Mouse (Mus musculus) frontal cortex, adult 2 months (tissue): ENCODE measurements around the gene Amt. TPM values are rescaled to one million over a fixed set of nuclear protein-coding genes. Genes with fewer than 3 reads are reported as not detected.

Source experiments
- DNase-seq, 2 experiments: peaks; one replicate each; pipeline ENCODE4 v3.0.0; 2022; ENCODE audit warnings: low spot score in 1 of 2; ENCODE audit errors: extremely low spot score in 1 of 2
- polyA plus RNA-seq: library from polyadenylated mRNA; depleted of rRNA; stranded (reverse); fragments of >200 nt; gene quantifications from 2 replicates; pipeline ENCODE4 v1.2.3, GENCODE M21; 2012; rRNA removed

The Amt gene
- polyA plus RNA-seq, 1 experiment = 57.5 TPM

DNA sequence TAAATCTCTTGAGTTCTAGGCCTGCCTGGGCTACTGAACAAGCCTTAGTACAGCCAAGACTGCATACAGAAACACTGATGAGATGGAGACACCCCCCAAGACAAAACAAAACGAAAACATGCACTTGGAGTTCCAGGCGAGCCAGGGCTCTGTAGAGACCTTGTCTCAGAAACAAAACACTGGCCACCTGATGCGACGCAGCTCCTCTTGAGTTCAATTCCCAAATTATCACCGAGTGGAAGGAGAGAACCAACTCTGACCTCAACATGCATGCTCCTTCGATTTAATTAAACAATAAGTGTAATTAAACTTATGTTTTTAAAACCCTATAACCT, 41.9 kb downstream of the Amt start:
- DNase-seq = no peak

- peak; percentile 72 to 88 for DNase-seq
Measured at GRCm38 (mm10) chr9:108338886-108339781, 42.5 kb downstream of the Amt start, which contains the start of gene Gpx1. Gene Gpx1, plus strand, starts transcription at chr9:108338903.

- DNase-seq = no peak
Measured at GRCm38 (mm10) chr9:108339886-108340257, 43.2 kb downstream of the Amt start.

DNA sequence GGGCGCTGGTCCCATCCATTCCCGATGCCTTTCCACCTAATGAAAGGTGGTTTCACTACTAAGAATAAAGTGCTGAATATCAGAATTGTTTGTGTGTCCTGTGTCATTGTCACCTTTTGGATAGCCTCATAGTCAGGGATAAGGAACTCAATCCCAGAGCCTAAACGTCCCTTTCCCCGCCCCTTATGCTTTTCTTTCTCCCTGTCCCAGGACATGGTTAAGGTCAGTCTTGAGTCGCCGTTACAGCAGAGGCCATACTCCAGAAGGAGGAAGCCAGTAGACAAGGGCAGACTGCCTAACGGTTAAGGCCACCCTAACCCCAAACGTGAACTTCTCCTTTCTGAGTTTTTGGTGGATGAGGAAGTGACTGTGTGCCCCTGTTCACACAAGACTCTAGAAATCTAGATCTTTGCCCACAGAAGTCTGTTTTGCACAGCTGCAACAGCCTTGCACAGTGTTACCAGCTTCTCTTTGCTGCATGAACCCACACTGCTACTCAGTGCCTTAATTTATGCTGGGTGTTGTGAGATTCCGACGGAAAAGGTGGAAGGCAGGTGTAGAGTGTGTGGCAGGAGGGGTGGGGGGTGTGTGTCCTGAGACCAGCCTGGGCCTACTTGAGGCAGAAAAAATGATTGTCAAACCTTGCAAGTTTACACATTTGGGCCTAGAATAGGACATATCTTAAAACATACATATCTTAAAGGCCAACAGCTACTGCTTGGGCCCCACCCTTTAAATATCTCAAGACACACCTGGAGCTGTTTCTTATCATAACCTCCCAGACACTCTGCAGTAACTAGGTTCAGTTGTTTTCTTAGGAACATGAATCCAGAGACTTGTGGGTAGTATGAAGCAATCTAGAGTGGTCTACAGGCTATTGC, 43.8 kb downstream of the Amt start:
- DNase-seq = no peak

DNA sequence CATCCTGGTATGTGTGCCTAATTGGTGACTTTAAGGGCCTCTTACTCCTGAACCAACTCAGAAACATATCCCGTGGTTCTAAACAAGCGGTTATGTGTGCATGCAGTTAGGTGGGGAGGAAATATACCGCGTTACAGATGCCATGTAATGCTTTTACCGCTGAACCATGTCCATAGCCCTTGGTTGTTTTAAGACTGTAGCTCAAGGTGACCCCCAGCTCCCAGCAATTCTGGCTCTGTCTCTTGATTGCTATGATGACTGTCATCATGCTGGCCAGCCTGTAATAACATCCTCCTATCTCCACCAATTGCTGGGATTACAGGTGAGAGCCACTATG, 44.5 kb downstream of the Amt start:
- DNase-seq = no peak

DNA sequence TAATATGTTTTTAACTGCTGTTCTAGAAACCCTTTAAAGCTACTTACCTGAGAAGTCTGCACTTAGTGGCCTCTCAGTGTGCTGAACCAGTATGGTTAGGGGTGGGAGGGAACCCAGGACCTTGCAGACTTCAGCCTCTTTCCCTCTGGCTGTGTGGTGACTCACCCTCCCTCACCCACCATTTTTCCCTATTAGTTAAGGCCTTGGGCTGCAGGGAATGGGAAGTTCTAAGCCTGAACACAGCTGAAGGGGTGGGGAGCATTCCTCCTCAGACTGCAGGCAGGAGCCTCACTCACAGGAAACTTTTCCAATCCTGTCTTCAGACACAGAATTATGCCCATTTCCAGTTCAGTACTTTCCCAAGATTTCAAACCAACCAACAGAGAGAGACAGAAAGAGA, 45.1 kb downstream of the Amt start:
- no peak for DNase-seq

DNA sequence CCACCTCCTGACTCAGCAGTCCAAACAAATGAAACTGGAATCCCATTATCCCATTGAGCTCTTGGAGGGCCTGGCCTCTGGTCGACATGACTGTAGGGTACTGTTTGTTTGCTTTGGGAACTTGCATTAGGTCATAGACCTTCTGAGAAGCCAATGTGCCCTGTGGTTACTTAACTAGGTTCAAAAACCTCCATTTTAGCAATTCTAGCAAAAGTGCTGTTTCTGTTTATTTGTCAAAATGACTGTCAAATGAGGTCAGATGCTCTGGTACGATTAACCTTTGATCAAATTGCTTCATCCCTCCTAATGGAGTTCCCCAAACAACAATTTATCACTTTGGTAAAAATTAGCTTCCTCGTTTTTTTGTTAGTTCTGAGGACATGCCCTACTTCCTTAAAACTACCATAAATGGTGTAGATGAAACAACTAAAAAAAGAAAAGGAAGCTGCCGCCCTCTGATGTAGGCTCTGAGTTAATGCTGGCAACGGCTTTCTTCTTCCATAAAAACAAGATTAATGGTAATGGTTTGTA, 45.7 kb downstream of the Amt start:
- peak in 1 of 2 experiments; percentile 32 for DNase-seq

GRCm38 (mm10) chr9:108343331-108343730, 46.7 kb downstream of the Amt start:
- no peak for DNase-seq

DNA sequence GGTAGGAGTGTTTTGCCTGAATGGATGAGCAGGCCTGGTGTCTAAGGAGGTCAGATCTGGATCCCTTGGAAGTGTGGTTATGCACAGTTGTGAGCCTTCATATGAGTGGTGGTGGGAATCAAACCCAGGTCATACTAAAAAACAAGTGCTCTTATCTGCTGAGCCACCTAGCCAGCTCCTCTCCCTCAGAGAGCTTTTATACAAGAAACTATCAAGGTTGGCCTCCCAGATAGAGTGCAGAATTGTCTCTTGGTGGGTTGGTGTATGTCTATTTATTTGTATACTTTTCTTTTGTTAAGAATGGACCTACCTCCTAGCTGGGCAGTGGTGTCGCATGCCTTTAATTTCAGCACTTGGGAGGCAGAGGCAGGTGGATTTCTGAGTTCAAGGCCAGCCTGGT, 47.2 kb downstream of the Amt start:
- no peak for DNase-seq

DNA sequence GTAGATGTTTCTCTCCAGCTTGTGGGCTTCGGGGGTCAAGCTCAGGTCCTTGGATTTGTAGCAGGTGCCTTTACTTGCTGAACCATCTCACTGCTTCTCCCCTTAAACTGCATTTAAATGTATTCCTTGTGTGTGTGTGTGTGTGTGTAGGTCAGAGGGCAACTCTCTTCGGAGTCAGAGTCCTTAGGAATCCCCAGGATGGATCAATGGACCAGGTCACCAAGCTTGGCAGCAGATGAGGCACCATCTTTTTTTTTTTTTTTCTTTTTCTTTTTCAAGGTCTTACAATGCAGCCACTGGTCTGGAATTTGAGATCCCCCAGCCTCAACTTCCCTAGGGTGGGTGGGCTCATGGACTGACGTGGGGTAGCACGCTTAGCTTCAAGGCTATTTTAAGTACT, 47.8 kb downstream of the Amt start:
- DNase-seq = no peak

GRCm38 (mm10) chr9:108347024-108347423, 50.4 kb downstream of the Amt start:
- DNase-seq = peak in 1 of 2 experiments; percentile 33

DNA sequence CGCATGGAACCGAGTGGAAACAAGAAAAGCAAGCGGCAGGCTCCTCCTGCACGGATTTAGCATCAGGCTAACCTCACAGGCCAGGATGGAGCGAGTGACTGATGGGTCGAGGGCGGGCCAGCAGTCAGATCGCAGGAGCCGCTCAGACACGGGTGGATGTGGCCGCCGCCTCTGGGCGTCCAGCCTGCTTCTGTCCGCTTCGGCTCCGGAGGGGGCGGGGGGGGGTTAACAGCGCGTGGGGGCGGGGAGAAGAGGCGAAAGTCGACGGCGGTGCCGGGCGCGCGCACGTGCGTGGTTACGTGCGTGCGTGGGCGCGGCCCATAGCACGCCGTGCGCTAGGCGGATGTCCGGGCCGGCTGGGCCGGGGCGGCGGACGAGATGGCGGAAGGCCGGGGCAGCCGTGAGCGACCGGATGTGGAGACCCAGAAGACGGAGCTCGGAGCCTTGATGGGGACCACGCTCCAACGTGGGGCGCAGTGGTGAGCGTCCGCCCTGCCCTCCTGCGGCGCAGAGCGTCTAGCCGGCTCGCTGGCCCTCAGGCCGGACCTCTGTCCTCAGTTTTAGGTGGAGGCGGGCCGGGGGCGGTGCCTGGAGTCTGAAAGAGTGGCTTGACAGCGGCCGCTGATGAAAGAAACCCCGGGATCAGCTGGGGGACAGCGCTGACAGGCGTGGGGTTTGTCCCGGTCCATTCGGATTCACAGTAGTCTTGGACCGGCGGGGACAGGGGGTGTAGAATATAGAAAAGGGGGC, 51.1 kb downstream of the Amt start, which contains the start of gene Usp4:
Gene Usp4 (plus strand): TSS at position 314 of the 750 bp plus-strand sequence.
- peak; percentile 56 to 87 for DNase-seq

DNA sequence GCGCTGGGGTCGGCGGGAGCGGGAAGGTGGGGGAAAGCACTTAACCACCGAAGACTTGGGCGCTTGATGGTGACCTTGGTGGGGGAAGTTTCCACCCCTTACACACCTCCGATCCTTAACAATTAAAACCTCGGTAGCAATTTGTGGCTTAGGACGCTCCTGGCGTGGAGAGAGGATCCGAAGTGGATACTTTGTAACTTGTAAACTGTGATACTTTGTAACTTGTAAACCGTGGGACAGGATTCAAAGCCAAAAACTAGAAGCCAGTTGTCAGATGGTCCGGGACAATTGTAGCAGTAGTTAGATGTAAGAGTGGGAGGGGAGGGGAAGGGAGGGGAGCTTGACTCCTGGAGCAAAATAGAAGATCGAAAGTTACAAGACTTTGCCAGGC, 51.6 kb downstream of the Amt start:
- no peak for DNase-seq

- no peak for DNase-seq
Measured at GRCm38 (mm10) chr9:108349727-108350126, 53.1 kb downstream of the Amt start.

Other genes starting within 250 kb of the Amt start
- 13.7 and 37.5 TPM in 2 replicates for gene Gmppb, start 247.6 kb upstream of the Amt start, polyA plus RNA-seq
- 1.4 and 1.6 TPM in 2 replicates for gene Amigo3, start 243.7 kb upstream of the Amt start, polyA plus RNA-seq
- gene Mst1, start 216.4 kb upstream of the Amt start, polyA plus RNA-seq = 0.04 and 0.19 TPM in 2 replicates
- 87.8 and 92.0 TPM in 2 replicates for gene Rnf123, start 213.5 kb upstream of the Amt start, polyA plus RNA-seq
- gene Apeh, start 202.2 kb upstream of the Amt start, polyA plus RNA-seq = 32.7 and 32.9 TPM in 2 replicates
- 95.0 and 100 TPM in 2 replicates for gene Bsn, start 106.5 kb upstream of the Amt start, polyA plus RNA-seq
- gene Dag1, start 32.9 kb upstream of the Amt start, polyA plus RNA-seq = 36.1 and 38.8 TPM in 2 replicates
- gene Nicn1, start 6.4 kb upstream of the Amt start, polyA plus RNA-seq = 85.9 and 110 TPM in 2 replicates
- 153 and 170 TPM in 2 replicates for gene Rhoa, start 9.3 kb downstream of the Amt start, polyA plus RNA-seq
- gene Tcta, start 9.3 kb downstream of the Amt start, polyA plus RNA-seq = 47.5 and 53.5 TPM in 2 replicates
- 271 and 307 TPM in 2 replicates for gene Gpx1, start 42.0 kb downstream of the Amt start, polyA plus RNA-seq
- 116 and 128 TPM in 2 replicates for gene Usp4, start 51.0 kb downstream of the Amt start, polyA plus RNA-seq
- gene 1700102P08Rik, start 96.0 kb downstream of the Amt start, polyA plus RNA-seq = 1.5 and 1.6 TPM in 2 replicates
- gene Ccdc36, start 131.6 kb downstream of the Amt start, polyA plus RNA-seq = 0.86 and 0.98 TPM in 2 replicates
- gene BC048562, start 139.6 kb downstream of the Amt start, polyA plus RNA-seq = not detected in 2 replicates
- gene Ccdc71, start 163.7 kb downstream of the Amt start, polyA plus RNA-seq = 22.3 and 22.6 TPM in 2 replicates
- gene Klhdc8b, start 164.7 kb downstream of the Amt start, polyA plus RNA-seq = 62.5 and 63.7 TPM in 2 replicates
- gene Lamb2, start 182.9 kb downstream of the Amt start, polyA plus RNA-seq = 36.6 and 38.1 TPM in 2 replicates
- 172 TPM in 2 replicates for gene Usp19, start 193.7 kb downstream of the Amt start, polyA plus RNA-seq
- gene Qars, start 210.9 kb downstream of the Amt start, polyA plus RNA-seq = 123 and 126 TPM in 2 replicates
- 98.2 and 129 TPM in 2 replicates for gene Qrich1, start 220.0 kb downstream of the Amt start, polyA plus RNA-seq